Mouse (Mus musculus) central nervous system, embryonic 14 days (tissue): ENCODE data around the gene Dlx6. TPM values are rescaled to one million over a fixed set of nuclear protein-coding genes. Genes with fewer than 3 reads are reported as not detected.

ENCODE experiments used
- polyA plus RNA-seq: library from polyadenylated mRNA; depleted of rRNA; stranded (reverse); fragments of >200 nt; gene quantifications from 2 replicates; pipeline ENCODE4 v1.2.3, GENCODE M21; 2012; rRNA removed

The Dlx6 gene
- 11.5 and 19.2 TPM in 2 replicates for polyA plus RNA-seq

GRCm38 (mm10) chr6:6863160-6863870, at the start of gene Dlx6:
Gene Dlx6, plus strand, starts transcription at chr6:6863334.

GRCm38 (mm10) chr6:6881638-6882190, 18.6 kb downstream of the Dlx6 start, which contains the start of gene Dlx5:
Gene Dlx5, minus strand, starts transcription at chr6:6882085.

Other genes starting within 250 kb of the Dlx6 start
- 17.1 and 21.2 TPM in 2 replicates for gene Dlx5, start 18.8 kb downstream of the Dlx6 start, polyA plus RNA-seq
- 3.1 and 3.6 TPM in 2 replicates for gene Sdhaf3, start 92.7 kb downstream of the Dlx6 start, polyA plus RNA-seq